Mouse (Mus musculus): ENCODE measurements around the gene Copg2. TPM values are rescaled to one million over a fixed set of nuclear protein-coding genes. Genes with fewer than 3 reads are reported as not detected.
A peak's percentile ranks its signal among the peaks of the same experiment; 100 is the strongest.
"Not testable (repeated sequence)": the region's sequence is repeated elsewhere in the genome, so short reads cannot be mapped to it uniquely, and the experiment has no call there.

The Copg2 gene
- polyA plus RNA-seq, 1 experiment from 2014 or later = 6.6 TPM

GRCm38 (mm10) chr6:30855956-30856355 is 40.6 kb downstream of the Copg2 start:
- ATAC-seq = no peak
- TF ChIP-seq EP300 (IDR thresholded peaks at IDR 0.05; ENCODE audit: low read depth) = no peak
- 0 out of 2 replicates have a peak, but pooled peaks have one; percentile 12 for TF ChIP-seq CTCF (IDR thresholded peaks at IDR 0.05; ENCODE audit: low read depth)
- H3K27ac ChIP-seq (ENCODE audit: low read depth) = no peak overlapping the region
- no peak overlapping the region for H3K4me3 ChIP-seq (ENCODE audit: low read depth, low read length)
- peaks cover 3% of the 10 kb centered on the region for H3K36me3 ChIP-seq (replicated peaks; ENCODE audit: insufficient read depth, low read length)
- DNase-seq = no peak
- no peaks in the 10 kb centered on the region for H3K4me1 ChIP-seq (ENCODE audit: insufficient read depth)
- no peaks in the 10 kb centered on the region for H3K27me3 ChIP-seq (ENCODE audit: insufficient read depth, low read length)
- no peak overlapping the region for H3K4me2 ChIP-seq (ENCODE audit: low read depth, low read length)
- WGBS (ENCODE audit: insufficient replicate concordance) = 84% methylated on average over 7 of the region's 7 CpGs
- H3K9me3 ChIP-seq (ENCODE audit: low read length) = no peaks in the 10 kb centered on the region
- H3K9ac ChIP-seq (replicated peaks) = no peak overlapping the region

GRCm38 (mm10) chr6:30855205-30855604 is 41.4 kb downstream of the Copg2 start:
- ATAC-seq = no peak
- Histone ChIP-seq H3K36me3 (replicated peaks; ENCODE audit: insufficient read depth, low read length) (peaks cover 3% of the 10 kb centered on the region), H3K4me3 (ENCODE audit: low read depth, low read length) (no peak overlapping the region), H3K4me2 (ENCODE audit: low read depth, low read length) (no peak overlapping the region), H3K27me3 (ENCODE audit: insufficient read depth, low read length) (no peaks in the 10 kb centered on the region), H3K9ac (replicated peaks) (no peak overlapping the region), H3K4me1 (ENCODE audit: insufficient read depth) (no peaks in the 10 kb centered on the region), H3K9me3 (ENCODE audit: low read length) (no peaks in the 10 kb centered on the region), H3K27ac (ENCODE audit: low read depth) (no peak overlapping the region)
- 74% methylated on average over 2 of the region's 2 CpGs for WGBS (ENCODE audit: insufficient replicate concordance)
- TF ChIP-seq EP300 (IDR thresholded peaks at IDR 0.05; ENCODE audit: low read depth) (no peak), CTCF (IDR thresholded peaks at IDR 0.05; ENCODE audit: low read depth) (no peak)
- DNase-seq = no peak

GRCm38 (mm10) chr6:30849818-30850217 is 46.8 kb downstream of the Copg2 start:
- DNase-seq (no peak), ATAC-seq (no peak)
- Histone ChIP-seq H3K4me3 (ENCODE audit: low read depth, low read length) (no peak overlapping the region), H3K27me3 (ENCODE audit: insufficient read depth, low read length) (no peaks in the 10 kb centered on the region), H3K9me3 (ENCODE audit: low read length) (no peaks in the 10 kb centered on the region), H3K27ac (ENCODE audit: low read depth) (no peak overlapping the region), H3K9ac (replicated peaks) (no peak overlapping the region), H3K4me1 (ENCODE audit: insufficient read depth) (no peaks in the 10 kb centered on the region), H3K4me2 (ENCODE audit: low read depth, low read length) (no peak overlapping the region), H3K36me3 (replicated peaks; ENCODE audit: insufficient read depth, low read length) (no peaks in the 10 kb centered on the region)
- TF ChIP-seq EP300 (IDR thresholded peaks at IDR 0.05; ENCODE audit: low read depth) = no peak
- no peak for TF ChIP-seq CTCF (IDR thresholded peaks at IDR 0.05; ENCODE audit: low read depth)
- 75% methylated on average over 2 of the region's 2 CpGs for WGBS (ENCODE audit: insufficient replicate concordance)

- Histone ChIP-seq H3K4me1 (ENCODE audit: insufficient read depth) (no peaks in the 10 kb centered on the region), H3K9ac (replicated peaks) (no peak overlapping the region), H3K27me3 (ENCODE audit: insufficient read depth, low read length) (no peaks in the 10 kb centered on the region), H3K4me2 (ENCODE audit: low read depth, low read length) (no peak overlapping the region), H3K36me3 (replicated peaks; ENCODE audit: insufficient read depth, low read length) (no peaks in the 10 kb centered on the region), H3K27ac (ENCODE audit: low read depth) (no peak overlapping the region), H3K9me3 (ENCODE audit: low read length) (no peaks in the 10 kb centered on the region), H3K4me3 (ENCODE audit: low read depth, low read length) (no peak overlapping the region)
- DNase-seq (no peak), ATAC-seq (no peak)
- 83% methylated on average over 2 of the region's 2 CpGs for WGBS (ENCODE audit: insufficient replicate concordance)
- TF ChIP-seq CTCF (IDR thresholded peaks at IDR 0.05; ENCODE audit: low read depth) (no peak), EP300 (IDR thresholded peaks at IDR 0.05; ENCODE audit: low read depth) (no peak)
Observed at GRCm38 (mm10) chr6:30832241-30832640, 64.4 kb downstream of the Copg2 start.

GRCm38 (mm10) chr6:30813626-30814025 is 83.0 kb downstream of the Copg2 start:
- Histone ChIP-seq H3K9me3 (ENCODE audit: low read length) (no peaks in the 10 kb centered on the region), H3K9ac (replicated peaks) (no peak overlapping the region), H3K4me3 (ENCODE audit: low read depth, low read length) (no peak overlapping the region), H3K27me3 (ENCODE audit: insufficient read depth, low read length) (no peaks in the 10 kb centered on the region), H3K4me2 (ENCODE audit: low read depth, low read length) (no peak overlapping the region), H3K4me1 (ENCODE audit: insufficient read depth) (no peaks in the 10 kb centered on the region), H3K27ac (ENCODE audit: low read depth) (no peak overlapping the region), H3K36me3 (replicated peaks; ENCODE audit: insufficient read depth, low read length) (peaks cover 7% of the 10 kb centered on the region; the same call in 1 of the 2 replicates)
- DNase-seq (no peak), ATAC-seq (no peak)
- no peak for TF ChIP-seq EP300 (IDR thresholded peaks at IDR 0.05; ENCODE audit: low read depth)
- TF ChIP-seq CTCF (IDR thresholded peaks at IDR 0.05; ENCODE audit: low read depth) = no peak

GRCm38 (mm10) chr6:30805053-30805752 is 91.4 kb downstream of the Copg2 start:
- TF ChIP-seq CTCF (IDR thresholded peaks at IDR 0.05; ENCODE audit: low read depth) = no peak
- TF ChIP-seq EP300 (IDR thresholded peaks at IDR 0.05; ENCODE audit: low read depth) = no peak
- Histone ChIP-seq H3K9ac (replicated peaks) (no peak overlapping the region), H3K4me2 (ENCODE audit: low read depth, low read length) (no peak overlapping the region), H3K27me3 (ENCODE audit: insufficient read depth, low read length) (no peaks in the 10 kb centered on the region), H3K36me3 (replicated peaks; ENCODE audit: insufficient read depth, low read length) (peaks cover 17% of the 10 kb centered on the region), H3K4me1 (ENCODE audit: insufficient read depth) (no peaks in the 10 kb centered on the region), H3K27ac (ENCODE audit: low read depth) (no peak overlapping the region), H3K9me3 (ENCODE audit: low read length) (no peaks in the 10 kb centered on the region), H3K4me3 (ENCODE audit: low read depth, low read length) (no peak overlapping the region)
- ATAC-seq (no peak), DNase-seq (no peak)
- 86% methylated on average over 5 of the region's 5 CpGs for WGBS (ENCODE audit: insufficient replicate concordance)

GRCm38 (mm10) chr6:30804389-30805052 is 92.1 kb downstream of the Copg2 start:
- 63% methylated on average over 6 of the region's 6 CpGs for WGBS (ENCODE audit: insufficient replicate concordance)
- not testable (repeated sequence) for H3K4me3 ChIP-seq (ENCODE audit: low read depth, low read length)
- 0 out of 2 replicates have a peak, but pooled peaks have one; percentile 23 for ATAC-seq

GRCm38 (mm10) chr6:30802915-30803314 is 93.7 kb downstream of the Copg2 start:
- not testable (repeated sequence) for H3K27me3 ChIP-seq (ENCODE audit: insufficient read depth, low read length); H3K9me3 ChIP-seq (ENCODE audit: low read length); H3K4me1 ChIP-seq (ENCODE audit: insufficient read depth); H3K4me2 ChIP-seq (ENCODE audit: low read depth, low read length); ATAC-seq; DNase-seq; H3K27ac ChIP-seq (ENCODE audit: low read depth); H3K9ac ChIP-seq (replicated peaks); H3K4me3 ChIP-seq (ENCODE audit: low read depth, low read length)
- peaks cover 14% of the 10 kb centered on the region for H3K36me3 ChIP-seq (replicated peaks; ENCODE audit: insufficient read depth, low read length)
- 88% methylated on average over 7 of the region's 7 CpGs for WGBS (ENCODE audit: insufficient replicate concordance)

More at GRCm38 (mm10) chr6:30804389-30805052, 92.1 kb downstream of the Copg2 start:
- H3K27ac ChIP-seq (ENCODE audit: low read depth); H3K4me1 ChIP-seq (ENCODE audit: insufficient read depth); H3K4me2 ChIP-seq (ENCODE audit: low read depth, low read length); H3K27me3 ChIP-seq (ENCODE audit: insufficient read depth, low read length); H3K9me3 ChIP-seq (ENCODE audit: low read length); H3K9ac ChIP-seq (replicated peaks): not testable (repeated sequence)
- H3K36me3 ChIP-seq (replicated peaks; ENCODE audit: insufficient read depth, low read length) = peaks cover 17% of the 10 kb centered on the region
- peak; percentile 48 for DNase-seq
